Mouse (Mus musculus) lung, postnatal 0 days (tissue): ENCODE measurements around the gene Chrm5. TPM values are rescaled to one million over a fixed set of nuclear protein-coding genes. Genes with fewer than 3 reads are reported as not detected.

Experiments
- ATAC-seq: fragments of 200-750 bp; cut with Nextera tagmentation; 2 replicates; pipeline ENCODE4 v1.8.0; 2017; ENCODE audit warnings: moderate library complexity
- DNase-seq: peaks from one replicate; pipeline ENCODE4 v3.0.0-alpha.2; 2016; ENCODE audit warnings: low spot score
- H3K27ac ChIP-seq: fragments of 300-500 bp; sonication (generic); 2 replicates; pipeline ENCODE4 v1.5.1; 2014; ENCODE audit warnings: antibody characterized with exemption, mild to moderate bottlenecking, low read length, mixed read lengths
- H3K27me3 ChIP-seq: fragments of 300-500 bp; sonication (generic); replicated peaks from 2 replicates; pipeline ENCODE4 v1.6.1; 2014; ENCODE audit warnings: low read length, mixed read lengths; ENCODE audit not compliant: insufficient read depth
- H3K36me3 ChIP-seq: fragments of 300-500 bp; sonication (generic); 2 replicates; pipeline ENCODE4 v1.6.1; 2014; ENCODE audit warnings: low read length, mixed read lengths; ENCODE audit not compliant: insufficient read depth
- H3K4me1 ChIP-seq: fragments of 300-500 bp; sonication (generic); 2 replicates; pipeline ENCODE4 v1.6.1; 2014; ENCODE audit warnings: antibody characterized with exemption, low read depth, low read length, mixed read lengths; ENCODE audit not compliant: insufficient read depth
- H3K4me2 ChIP-seq: fragments of 300-500 bp; sonication (generic); replicated peaks from 2 replicates; pipeline ENCODE4 v1.6.1; 2014; ENCODE audit warnings: low read depth, mild to moderate bottlenecking, low read length, moderate library complexity, mixed read lengths
- H3K4me3 ChIP-seq: fragments of 300-500 bp; sonication (generic); 2 replicates; pipeline ENCODE4 v1.5.1; 2014; ENCODE audit warnings: low read depth, low read length
- H3K9ac ChIP-seq: fragments of 300-500 bp; sonication (generic); replicated peaks from 2 replicates; pipeline ENCODE4 v1.6.1; 2014; ENCODE audit warnings: low read depth, mild to moderate bottlenecking
- H3K9me3 ChIP-seq: fragments of 300-500 bp; sonication (generic); 2 replicates; pipeline ENCODE4 v1.6.1; 2016; ENCODE audit warnings: low read length, mixed read lengths
- CTCF ChIP-seq: IDR thresholded peaks from 2 replicates; pipeline ENCODE4 v1.5.1; 2016; ENCODE audit warnings: antibody characterized with exemption, mild to moderate bottlenecking
- EP300 ChIP-seq: IDR thresholded peaks from 2 replicates; pipeline ENCODE4 v1.6.1; 2016; ENCODE audit warnings: antibody characterized with exemption, mild to moderate bottlenecking, control low read depth
- whole genome bisulfite sequencing: fragments of 180-500 bp; shearing (Covaris S2); extraction: QIAGEN DNeasy Blood & Tissue Kit; methylation state at CpG from one replicate; pipeline ENCODE4 v1.1.7; 2014; 5-methylcytosine and 5-hydroxymethylcytosine counted together
- polyA plus RNA-seq: library from polyadenylated mRNA; unstranded; fragments of >200 nt; fragmentation: Nextera tagmentation; extraction: Ambion mirVana; gene quantifications from 2 replicates; pipeline ENCODE4 v1.2.1, GENCODE M21; 2015

Gene Chrm5
- polyA plus RNA-seq, 1 experiment from 2014 or later = not detected

DNA sequence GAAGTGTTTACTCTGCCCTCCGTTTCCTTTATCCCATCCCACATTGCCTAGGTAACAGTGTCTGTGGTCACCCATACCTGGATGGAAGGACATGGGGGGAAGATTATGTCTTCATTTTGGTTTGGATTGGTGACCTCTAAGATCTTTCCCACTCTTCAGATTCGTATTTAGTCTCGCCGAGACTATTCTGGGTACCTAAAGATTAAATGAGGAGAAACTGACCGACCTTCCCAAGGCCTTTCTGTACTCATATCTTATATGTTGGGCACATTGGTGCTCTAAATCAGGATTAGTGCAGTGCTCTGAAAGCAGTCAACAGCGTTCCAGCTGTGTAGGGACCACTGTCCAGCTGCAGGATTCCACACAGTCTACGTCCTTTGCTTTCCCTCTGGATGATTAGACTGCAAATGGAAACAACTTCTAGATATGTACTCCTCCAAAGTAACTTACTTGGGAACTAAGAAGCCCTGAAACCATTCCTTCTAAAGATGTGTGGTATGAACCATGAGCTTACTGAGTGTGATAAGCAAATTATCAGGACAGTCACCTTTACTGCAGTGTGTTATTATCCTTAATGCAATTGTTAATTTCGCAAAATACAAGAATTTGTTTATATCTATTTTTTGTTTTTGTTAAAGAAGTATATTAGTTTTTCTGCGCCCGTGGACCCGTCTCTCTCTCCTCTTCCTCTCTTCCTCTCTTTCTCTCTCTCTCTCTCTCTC, 13.1 kb upstream of the Chrm5 start:
- H3K27me3 ChIP-seq = no peaks in the 10 kb centered on the region
- peak overlapping the region; percentile 96 for H3K9ac ChIP-seq
- H3K9me3 ChIP-seq = no peaks in the 10 kb centered on the region
- no peaks in the 10 kb centered on the region for H3K4me1 ChIP-seq
- TF ChIP-seq CTCF = no peak
- no peak for TF ChIP-seq EP300
- DNase-seq (no peak), ATAC-seq (no peak)
- peak overlapping the region; percentile 82 for H3K4me2 ChIP-seq
- no peaks in the 10 kb centered on the region for H3K36me3 ChIP-seq
- WGBS = 30% methylated on average over 11 of the region's 11 CpGs
- H3K27ac ChIP-seq = peak overlapping the region; percentile 100
- peak overlapping the region; percentile 80 for H3K4me3 ChIP-seq

DNA sequence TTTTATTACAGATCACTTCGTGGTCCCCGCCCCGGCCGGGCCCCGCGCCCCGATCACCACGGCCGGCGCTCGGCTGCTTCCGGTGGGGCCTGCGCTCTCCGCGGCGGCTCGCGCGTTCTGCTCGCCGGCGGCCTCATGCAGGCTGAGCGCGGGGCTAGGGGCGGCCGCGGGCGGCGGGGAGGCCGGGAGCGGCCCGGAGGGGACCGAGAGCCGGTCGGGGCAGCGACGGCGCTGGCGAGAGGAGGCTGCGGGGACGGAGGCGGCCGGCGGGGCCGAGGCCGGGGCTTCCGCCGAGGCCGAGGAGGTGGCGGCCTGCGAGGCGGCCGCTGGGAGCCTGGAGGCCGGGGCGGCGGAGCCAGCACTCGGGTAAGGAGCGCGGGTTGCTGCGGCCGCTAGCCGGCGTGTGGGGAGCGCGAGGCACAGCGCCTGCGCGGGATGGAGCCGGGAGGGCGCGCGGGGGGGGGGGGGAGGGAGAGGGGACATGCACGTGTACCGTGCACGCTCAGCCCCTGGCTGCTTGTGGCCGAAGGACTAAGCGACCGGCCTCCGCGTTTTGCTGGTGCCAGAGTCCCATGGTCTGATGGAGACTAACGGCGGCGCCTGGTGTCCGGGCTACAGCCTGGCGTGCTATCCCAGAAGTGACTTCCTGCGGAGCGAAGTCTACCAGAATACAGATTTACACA, 12.4 kb upstream of the Chrm5 start, which contains the start of gene Aven:
Gene Aven (plus strand): TSS at position 109 of the 683 bp plus-strand sequence.
- no peaks in the 10 kb centered on the region for H3K36me3 ChIP-seq
- H3K9me3 ChIP-seq = no peaks in the 10 kb centered on the region
- H3K27ac ChIP-seq = peak within 1 kb of the TSS; percentile 100
- H3K27me3 ChIP-seq = no peaks in the 10 kb centered on the region
- DNase-seq (peak; percentile 91), ATAC-seq (peak; percentile 95)
- no peaks in the 10 kb centered on the region for H3K4me1 ChIP-seq
- H3K4me2 ChIP-seq = peak within 1 kb of the TSS; percentile 82
- TF ChIP-seq EP300 (no peak), CTCF (peak; percentile 45)
- peak within 1 kb of the TSS; percentile 96 for H3K9ac ChIP-seq
- H3K4me3 ChIP-seq = peak within 1 kb of the TSS; percentile 80
- under 1% methylated on average over 73 of the region's 87 CpGs for WGBS

DNA sequence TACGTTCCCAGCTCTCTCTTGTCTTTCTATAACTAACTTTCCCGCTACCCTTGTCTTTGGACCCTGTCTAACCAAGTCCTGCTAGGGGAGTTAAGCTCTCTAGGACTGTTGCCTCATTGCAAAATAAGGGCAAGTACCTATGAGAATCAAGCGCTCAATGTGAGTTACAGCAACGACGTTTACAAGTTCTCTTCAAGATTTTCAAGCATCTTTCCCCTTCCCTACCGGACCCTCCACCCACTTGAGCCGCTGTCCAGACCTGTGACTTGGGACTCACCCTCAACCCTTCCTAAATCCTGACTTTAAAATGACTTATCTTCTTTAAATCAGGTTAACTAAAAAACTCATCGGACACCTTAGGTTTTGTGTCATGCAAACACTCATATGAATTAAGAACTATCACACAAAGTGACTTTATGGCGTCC, 11.9 kb upstream of the Chrm5 start:
- H3K4me2 ChIP-seq = peak overlapping the region; percentile 82
- H3K27me3 ChIP-seq = no peaks in the 10 kb centered on the region
- no peak for TF ChIP-seq EP300
- H3K27ac ChIP-seq = peak overlapping the region; percentile 100
- no peaks in the 10 kb centered on the region for H3K4me1 ChIP-seq
- H3K9ac ChIP-seq = peak overlapping the region; percentile 96
- H3K4me3 ChIP-seq = peak overlapping the region; percentile 80
- 5% methylated on average over 9 of the region's 9 CpGs for WGBS
- ATAC-seq (peak; percentile 18), DNase-seq (peak; percentile 68)
- no peaks in the 10 kb centered on the region for H3K9me3 ChIP-seq
- H3K36me3 ChIP-seq = no peaks in the 10 kb centered on the region

DNA sequence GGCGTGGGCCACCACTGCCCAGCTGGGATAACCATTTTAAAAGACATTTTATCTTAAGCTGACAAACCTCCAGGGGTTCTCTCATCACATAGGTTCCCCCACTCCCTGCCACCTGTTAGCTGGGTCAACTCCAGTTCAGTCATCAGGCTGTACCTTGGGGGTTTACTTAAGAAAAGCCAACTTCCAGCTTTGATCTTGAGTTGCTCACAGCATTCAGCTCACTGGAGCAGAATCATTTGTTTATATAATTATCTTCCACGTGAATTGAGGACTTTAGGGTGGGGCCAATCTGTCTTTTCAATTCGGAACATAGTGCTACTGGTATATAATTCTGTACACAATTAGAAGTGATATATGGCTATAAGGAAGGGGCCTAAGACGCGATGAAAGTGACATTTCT, 11.1 kb upstream of the Chrm5 start:
- no peaks in the 10 kb centered on the region for H3K9me3 ChIP-seq
- DNase-seq (no peak), ATAC-seq (no peak)
- H3K4me3 ChIP-seq = no peak overlapping the region
- H3K9ac ChIP-seq = no peak overlapping the region
- WGBS = 66% methylated on average over 5 of the region's 5 CpGs
- H3K4me2 ChIP-seq = no peak overlapping the region
- no peaks in the 10 kb centered on the region for H3K27me3 ChIP-seq
- no peaks in the 10 kb centered on the region for H3K36me3 ChIP-seq
- H3K27ac ChIP-seq = 0 out of 2 replicates have a peak overlapping the region, but pooled peaks have one; percentile 100
- H3K4me1 ChIP-seq = no peaks in the 10 kb centered on the region
- TF ChIP-seq EP300 (no peak), CTCF (no peak)

DNA sequence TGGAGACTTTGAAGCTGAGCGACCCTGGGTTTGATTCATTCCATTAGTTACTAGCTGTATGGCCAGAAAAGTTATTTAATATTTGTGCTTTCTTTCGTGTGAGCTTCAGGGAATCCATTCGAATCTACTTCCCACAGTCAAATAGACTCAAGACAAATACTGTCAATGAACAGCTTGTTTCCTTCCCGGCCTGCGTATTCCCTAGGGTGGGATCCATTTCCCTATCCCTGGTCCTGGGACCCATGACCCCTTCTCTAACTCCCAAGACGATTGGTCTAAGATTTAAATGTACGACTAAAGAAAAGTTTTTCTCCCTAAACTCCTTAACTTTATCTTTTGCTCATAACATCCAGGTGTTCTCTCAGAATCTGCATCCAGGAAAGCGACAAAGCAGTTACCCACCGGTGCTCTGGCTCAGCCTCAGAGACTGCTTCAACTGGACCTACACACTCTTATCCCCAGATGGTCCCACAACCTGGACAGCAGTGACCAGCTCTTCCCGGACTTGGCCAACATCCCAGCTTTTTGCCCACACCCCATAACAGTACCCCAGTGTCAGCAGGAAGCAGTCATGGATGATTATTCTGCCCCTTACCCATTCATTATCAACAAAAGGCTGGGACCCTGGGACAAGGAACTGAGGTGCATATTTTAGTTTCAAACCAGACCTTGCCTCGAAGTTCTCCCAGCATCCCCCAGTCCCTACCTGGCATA, 10.1 kb upstream of the Chrm5 start:
- H3K27me3 ChIP-seq = no peaks in the 10 kb centered on the region
- no peaks in the 10 kb centered on the region for H3K4me1 ChIP-seq
- H3K4me3 ChIP-seq = no peak overlapping the region
- no peaks in the 10 kb centered on the region for H3K36me3 ChIP-seq
- H3K4me2 ChIP-seq = no peak overlapping the region
- WGBS = 77% methylated on average over 11 of the region's 11 CpGs
- ATAC-seq (no peak), DNase-seq (no peak)
- H3K9me3 ChIP-seq = no peaks in the 10 kb centered on the region
- H3K9ac ChIP-seq = no peak overlapping the region
- no peak for TF ChIP-seq CTCF
- H3K27ac ChIP-seq = no peak overlapping the region

DNA sequence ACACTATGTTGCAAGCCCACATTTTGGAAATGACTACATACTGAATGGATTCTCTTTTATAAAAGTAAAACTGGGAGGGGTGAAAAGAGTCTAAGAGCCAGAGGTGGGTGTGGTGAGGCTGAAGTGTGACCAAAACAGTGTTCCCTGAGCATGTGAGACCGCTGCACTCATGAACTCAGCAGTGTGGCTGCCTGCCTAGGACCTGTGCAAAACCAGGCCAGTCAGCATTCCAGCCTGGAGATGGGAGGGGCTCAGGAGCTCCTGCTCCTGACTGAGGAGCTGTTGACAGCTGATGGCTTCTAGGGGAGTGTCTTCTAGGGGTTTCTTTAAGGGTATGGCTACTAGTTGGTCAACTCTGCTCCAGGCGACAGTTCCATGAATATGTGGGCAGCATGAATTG, 4.3 kb upstream of the Chrm5 start:
- ATAC-seq (peak; percentile 86), DNase-seq (peak; percentile 72)
- Histone ChIP-seq H3K27ac (no peak overlapping the region), H3K36me3 (no peaks in the 10 kb centered on the region), H3K9me3 (no peaks in the 10 kb centered on the region), H3K4me3 (no peak overlapping the region), H3K27me3 (no peaks in the 10 kb centered on the region), H3K4me2 (no peak overlapping the region), H3K9ac (no peak overlapping the region), H3K4me1 (no peaks in the 10 kb centered on the region)
- 29% methylated on average over 2 of the region's 2 CpGs for WGBS
- no peak for TF ChIP-seq CTCF
- TF ChIP-seq EP300 = no peak
